Comparison of ENCODE assay signal across 8 mouse cellular contexts in the genomic region with DNA sequence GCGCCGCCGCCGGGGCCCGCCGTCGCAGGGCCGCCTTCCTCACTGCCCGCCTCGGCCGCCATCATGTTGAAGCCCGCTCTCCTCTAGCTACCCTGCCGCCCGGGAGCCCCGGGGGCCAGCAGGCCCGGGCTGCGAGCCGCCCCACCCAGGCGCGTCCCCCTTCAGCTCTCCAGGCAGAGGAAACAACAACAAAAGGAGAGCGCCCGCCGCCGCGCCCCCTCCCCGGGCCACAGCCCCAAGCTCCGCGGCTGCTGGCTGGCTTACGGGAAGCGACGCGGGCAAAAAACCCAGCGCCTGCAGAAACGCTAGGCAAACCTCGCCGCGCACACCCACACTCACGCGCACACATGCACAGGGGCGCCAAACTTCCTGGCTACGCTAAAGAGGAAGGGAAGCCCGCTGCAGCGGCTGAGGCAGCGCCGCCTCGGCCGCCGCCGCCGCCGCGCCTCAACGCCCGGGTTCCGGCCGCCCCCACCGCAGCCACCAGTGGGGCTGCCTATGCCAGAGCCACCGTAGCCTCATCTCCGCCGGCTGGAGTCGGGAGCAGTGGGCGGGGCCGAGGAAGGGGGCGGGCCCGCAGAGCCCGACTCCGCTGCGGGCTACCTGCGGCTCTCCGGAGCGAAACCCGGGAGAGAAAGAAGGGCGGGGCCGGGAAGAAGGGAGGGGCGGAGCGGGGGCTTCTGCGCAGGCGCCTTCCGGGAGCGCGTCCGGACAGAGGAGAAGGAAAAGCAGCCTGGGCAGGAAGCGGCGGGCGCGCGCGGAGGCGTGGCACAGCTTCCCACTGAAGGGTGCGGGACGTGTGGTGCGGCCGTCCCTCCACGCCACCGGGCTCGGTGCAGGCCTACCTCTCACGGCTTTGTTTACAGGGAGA. TPM values are rescaled to one million over a fixed set of nuclear protein-coding genes. Genes with fewer than 3 reads are reported as not detected.
DNase-seq lines count a peak whose midpoint lies in the region; ATAC-seq and TF ChIP-seq lines count a peak whose summit lies in the region.

Rasa1 (minus strand) TSS at position 288 of the 871 bp plus-strand sequence.

- no peaks in the 10 kb centered on the region for H3K9me3 ChIP-seq in ES-Bruce4 (replicated peaks; ENCODE audit: control insufficient read depth, insufficient read depth, low read length, poor library complexity, severe bottlenecking)
- no peaks in the 10 kb centered on the region for H3K9me3 ChIP-seq in forebrain, embryonic 13.5 days (replicated peaks)
- no peaks in the 10 kb centered on the region for H3K9me3 ChIP-seq in neural tube, embryonic 15.5 days (replicated peaks)

- peak within 1 kb of the TSS; percentile 96 for H3K4me3 ChIP-seq in ES-Bruce4 (ENCODE audit: low read depth, low read length)
- peak within 1 kb of the TSS; percentile 97 for H3K4me3 ChIP-seq in forebrain, embryonic 13.5 days
- peak within 1 kb of the TSS; percentile 70 for H3K4me3 ChIP-seq in neural tube, embryonic 15.5 days (replicated peaks)

- no peaks in the 10 kb centered on the region for H3K27me3 ChIP-seq in ES-Bruce4 (ENCODE audit: control insufficient read depth, insufficient read depth, low read length, poor library complexity, severe bottlenecking)
- H3K27me3 ChIP-seq in forebrain, embryonic 13.5 days: no peaks in the 10 kb centered on the region
- no peaks in the 10 kb centered on the region for H3K27me3 ChIP-seq in neural tube, embryonic 15.5 days (replicated peaks)

- peak within 1 kb of the TSS; percentile 12 for H3K27ac ChIP-seq in ES-Bruce4 (ENCODE audit: insufficient read depth, low read length)
- H3K27ac ChIP-seq in forebrain, embryonic 13.5 days: peak within 1 kb of the TSS; percentile 100
- H3K27ac ChIP-seq in neural tube, embryonic 15.5 days (replicated peaks): peak within 1 kb of the TSS; percentile 99

- under 1% methylated on average over 80 of the region's 97 CpGs for WGBS in forebrain, embryonic 13.5 days
- WGBS in neural tube, embryonic 15.5 days: 1% methylated on average over 92 of the region's 97 CpGs

- no peaks in the 10 kb centered on the region for H3K36me3 ChIP-seq in ES-Bruce4 (ENCODE audit: control insufficient read depth, insufficient read depth, low read length, poor library complexity, severe bottlenecking)
- no peaks in the 10 kb centered on the region for H3K36me3 ChIP-seq in forebrain, embryonic 13.5 days (ENCODE audit: poor library complexity, severe bottlenecking)
- H3K36me3 ChIP-seq in neural tube, embryonic 15.5 days: no peaks in the 10 kb centered on the region

- peak within 1 kb of the TSS; percentile 96 for H3K9ac ChIP-seq in ES-Bruce4 (ENCODE audit: low read depth, poor library complexity, severe bottlenecking)
- H3K9ac ChIP-seq in forebrain, embryonic 13.5 days: peak within 1 kb of the TSS; percentile 99
- H3K9ac ChIP-seq in neural tube, embryonic 15.5 days (replicated peaks): peak within 1 kb of the TSS; percentile 80

- DNase-seq in heart, postnatal 10 days: peak; percentile 95 to 96
- DNase-seq in layer of hippocampus, adult 11-12 months (ENCODE audit: low spot score): peak; percentile 92
- DNase-seq in lung, adult 18-20 months: peak; percentile 95 to 97
- peak; percentile 95 for DNase-seq in testis, postnatal 14 days (ENCODE audit: low spot score)

- peak; percentile 88 for TF ChIP-seq POLR2A in ES-Bruce4 (IDR thresholded peaks at IDR 0.05; ENCODE audit: insufficient read depth, low read length)

- ATAC-seq in cerebellum, adult (ENCODE audit: insufficient number of reproducible peaks, low FRiP score, low TSS enrichment): peak; percentile 94
- peak; percentile 99 for ATAC-seq in forebrain, embryonic 13.5 days
- ATAC-seq in neural tube, embryonic 15.5 days (ENCODE audit: low FRiP score): peak; percentile 98

- no peak for TF ChIP-seq EP300 in ES-Bruce4 (IDR thresholded peaks at IDR 0.05; ENCODE audit: insufficient read depth, low read depth, low read length)

- TF ChIP-seq CTCF in ES-Bruce4 (IDR thresholded peaks at IDR 0.05; ENCODE audit: low read depth, low read length): no peak

- H3K4me2 ChIP-seq in forebrain, embryonic 13.5 days: peak within 1 kb of the TSS; percentile 74
- peak within 1 kb of the TSS; percentile 71 for H3K4me2 ChIP-seq in neural tube, embryonic 15.5 days

- intact Hi-C loops in heart, postnatal 10 days (cut with DNase I): loop anchor here (5.0 to 10.0 kb wide), 3 partner anchors 42 to 148 kb away; no protein-coding TSS in a partner anchor

- H3K4me1 ChIP-seq in ES-Bruce4 (ENCODE audit: control insufficient read depth, insufficient read depth, low read length): no peaks in the 10 kb centered on the region
- peaks cover 12% of the 10 kb centered on the region for H3K4me1 ChIP-seq in forebrain, embryonic 13.5 days
- H3K4me1 ChIP-seq in neural tube, embryonic 15.5 days: peaks cover 10% of the 10 kb centered on the region

RNA-seq across cellular contexts. Expression of gene Rasa1, which starts in this region (rescaled TPM):
- 48.8 and 60.2 TPM in 2 replicates for polyA plus RNA-seq in ES-Bruce4 (2011; ENCODE audit: insufficient read depth, insufficient read length, low read depth, missing spikeins)
- 71.4 and 74.6 TPM in 2 replicates for polyA plus RNA-seq in forebrain, embryonic 13.5 days (2015; fragmentation: Nextera tagmentation; extraction: Ambion mirVana)
- 10 to 100 TPM; 41.8 to 48.1 TPM for total RNA-seq in heart, postnatal 10 days (2021)
- polyA plus RNA-seq in neural tube, embryonic 15.5 days (2015; fragmentation: Nextera tagmentation; extraction: Ambion mirVana): 44.1 and 48.8 TPM in 2 replicates

Comparison
In these comparisons a context has a peak if more than half of its experiments do, and no peak if none do; other contexts are left out.
1. Peak in every context shown above with its lines: DNase-seq, ATAC-seq, H3K4me3 ChIP-seq and H3K27ac ChIP-seq.
2. H3K27ac ChIP-seq: peak in every context shown above with its lines; median percentile 100 in forebrain, embryonic 13.5 days; 99 in neural tube, embryonic 15.5 days; 12 in ES-Bruce4.